Mouse (Mus musculus): ENCODE measurements around the gene Mdh2.

DNA sequence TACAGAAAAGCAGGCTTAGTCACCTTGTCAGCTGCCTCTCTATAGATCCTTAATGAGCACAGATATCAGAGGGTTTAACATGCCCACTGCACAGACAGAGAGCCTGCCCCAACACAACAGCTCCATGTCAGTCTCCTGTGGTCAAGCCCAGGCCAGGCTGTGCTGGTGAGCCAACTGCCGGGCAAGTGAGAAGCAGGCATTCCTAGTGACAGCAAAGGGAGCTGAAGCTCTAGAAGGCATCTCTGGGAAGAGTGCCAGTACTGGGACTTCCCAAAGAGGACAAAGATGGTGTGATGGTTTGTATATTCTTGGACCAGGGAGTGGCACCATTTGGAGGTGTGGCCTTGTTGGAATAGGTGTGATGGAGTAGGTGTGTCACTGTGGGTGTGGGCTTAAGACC lies 27.2 kb upstream of the Mdh2 start:
- TF ChIP-seq CTCF (conservative IDR thresholded peaks at IDR 0.05; ENCODE audit: insufficient read depth, insufficient read length, low read depth, low read length) (no peak), POLR2A (IDR thresholded peaks at IDR 0.05; ENCODE audit: low read depth, low read length) (no peak)
